Mouse (Mus musculus): ENCODE results near the gene Grid2ip.
A peak's percentile ranks its signal among the peaks of the same experiment; 100 is the strongest.

Gene Grid2ip

DNA sequence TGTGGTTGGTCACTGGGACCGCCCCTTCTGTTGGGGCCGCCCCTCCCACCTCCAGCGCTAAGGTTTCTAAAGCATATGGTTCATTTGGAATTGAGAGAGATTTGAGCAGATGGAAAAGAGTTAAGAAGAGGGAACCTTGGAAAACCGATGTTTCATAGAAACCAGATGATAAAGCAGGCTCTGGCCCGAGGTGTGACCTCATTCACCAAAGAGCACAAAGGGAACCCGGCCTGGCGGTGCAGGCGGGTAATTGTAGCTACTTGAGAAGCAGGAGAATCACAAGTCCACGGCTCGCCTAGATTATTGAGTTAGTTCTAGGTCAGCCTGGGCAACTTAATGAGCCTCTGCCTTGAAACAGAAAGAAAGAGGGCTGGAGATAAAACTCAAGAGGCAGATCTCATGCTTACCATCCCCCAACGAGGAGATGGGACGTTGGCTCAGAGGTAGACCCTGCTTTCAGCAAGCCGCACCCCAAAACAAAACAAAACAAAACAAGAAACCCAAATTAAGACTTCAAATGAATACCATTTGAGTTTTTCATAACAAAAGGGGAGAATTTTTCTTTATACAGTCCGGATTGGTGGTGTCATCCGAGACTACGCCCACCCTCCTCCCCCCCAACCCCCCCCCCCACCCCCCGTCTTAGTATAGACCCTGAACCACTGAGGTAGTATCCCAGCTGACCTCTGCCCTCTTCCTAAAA is at the start of gene Grid2ip:
TSS of gene Grid2ip (plus strand) at position 653 of the 703 bp plus-strand sequence.
- DNase-seq = no peak

- no peak for DNase-seq
Measured at GRCm38 (mm10) chr5:143308825-143309224, 48.3 kb upstream of the Grid2ip start.

- DNase-seq = no peak
Measured at GRCm38 (mm10) chr5:143309916-143310315, 47.2 kb upstream of the Grid2ip start.

DNA sequence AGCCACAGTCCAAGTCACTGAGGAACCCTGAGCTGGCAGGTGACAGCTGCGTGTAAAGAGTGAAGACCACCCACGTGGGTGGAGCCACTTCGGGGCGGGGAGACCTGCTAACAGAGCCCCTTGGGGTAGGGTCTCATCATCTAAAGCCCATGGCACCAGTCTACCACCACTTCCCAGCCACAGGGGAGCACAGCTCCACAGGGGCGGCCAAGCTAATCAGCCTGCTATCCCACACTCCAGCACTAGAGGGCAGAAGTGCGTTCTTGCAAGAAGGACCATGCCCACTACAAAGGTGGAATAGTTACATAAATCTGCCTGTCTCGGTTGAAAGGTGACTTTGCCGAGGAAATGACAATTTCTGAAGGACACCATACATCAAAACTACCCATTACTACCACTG is 45.3 kb upstream of the Grid2ip start:
- peak; percentile 88 for DNase-seq

GRCm38 (mm10) chr5:143314183-143314729 is 42.9 kb upstream of the Grid2ip start:
- DNase-seq = no peak

DNA sequence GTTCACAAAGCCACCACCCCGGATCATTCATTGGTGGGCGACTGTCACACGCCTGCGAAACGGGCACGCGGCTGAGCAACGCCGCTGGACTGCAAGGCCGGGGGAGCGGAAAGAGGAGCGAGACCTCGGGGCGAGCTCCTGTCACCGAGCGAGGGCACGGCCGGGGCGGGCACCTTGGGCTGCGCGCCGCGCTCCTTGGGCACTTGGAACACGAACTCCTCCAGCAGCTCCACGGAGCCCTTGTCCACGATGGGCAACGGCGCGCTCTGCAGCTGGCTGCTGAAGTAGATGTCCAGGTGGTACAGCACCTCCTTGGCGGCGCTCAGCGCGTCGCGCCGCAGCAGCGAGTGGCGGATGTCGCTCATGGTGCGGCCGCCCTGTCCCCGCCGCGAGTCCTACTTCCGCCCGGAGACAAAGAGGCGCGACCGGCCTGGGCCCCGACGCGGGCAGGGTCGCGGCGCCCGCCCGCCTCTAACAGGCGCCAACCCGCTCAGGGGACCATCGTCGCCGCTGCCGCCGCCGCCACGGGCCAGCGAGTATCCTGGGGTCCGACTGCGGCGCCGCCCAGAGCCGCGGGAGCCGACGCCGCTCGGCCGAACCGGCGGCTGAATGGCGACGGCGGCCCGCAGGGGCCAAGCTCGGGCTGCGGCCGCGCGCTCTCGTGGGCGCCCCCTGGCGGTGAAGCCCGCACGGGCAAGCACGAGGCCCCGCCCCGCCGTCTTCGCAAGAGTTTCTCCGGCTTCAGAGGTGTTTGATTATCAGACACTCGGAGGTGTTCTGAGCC is 42.2 kb upstream of the Grid2ip start, which contains the start of gene E130309D02Rik:
TSS of gene E130309D02Rik (minus strand) at position 631 of the 784 bp plus-strand sequence.
- peak; percentile 96 for DNase-seq

DNA sequence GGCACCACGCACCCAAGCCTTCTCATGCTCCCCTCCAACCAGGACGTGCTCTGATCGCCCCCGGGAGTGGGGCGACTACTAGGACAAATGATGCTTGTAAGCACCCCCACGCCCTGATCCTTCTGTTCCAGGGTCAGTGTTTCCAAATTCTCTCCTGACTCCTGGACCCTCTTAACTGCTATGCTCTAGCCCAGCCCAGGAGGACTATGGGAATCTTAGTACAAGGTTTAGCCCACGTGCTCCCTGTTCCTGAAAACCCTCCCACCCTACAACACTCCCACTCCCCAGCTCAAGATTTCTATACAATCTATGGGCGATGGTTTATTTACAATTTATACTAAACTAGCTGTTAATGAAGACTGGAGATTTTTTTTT is 41.6 kb upstream of the Grid2ip start:
- no peak for DNase-seq

GRCm38 (mm10) chr5:143316605-143317287 is 40.4 kb upstream of the Grid2ip start:
- no peak for DNase-seq

DNA sequence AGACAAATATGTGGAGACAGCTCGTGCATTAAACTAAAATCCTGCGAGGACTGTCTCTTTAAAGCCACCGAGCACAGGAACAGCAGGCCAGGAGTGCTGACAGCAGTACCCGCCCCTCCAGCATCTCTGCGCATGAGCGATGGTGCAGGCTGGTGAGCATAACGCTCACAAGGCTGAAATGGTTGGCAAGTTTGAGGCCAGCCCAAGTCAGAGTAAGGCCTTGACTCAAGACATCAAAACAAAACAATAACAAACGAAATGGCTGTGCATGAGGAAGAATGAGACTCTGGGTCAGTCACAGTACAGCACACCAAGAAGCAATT is 39.9 kb upstream of the Grid2ip start:
- DNase-seq = peak; percentile 53

DNA sequence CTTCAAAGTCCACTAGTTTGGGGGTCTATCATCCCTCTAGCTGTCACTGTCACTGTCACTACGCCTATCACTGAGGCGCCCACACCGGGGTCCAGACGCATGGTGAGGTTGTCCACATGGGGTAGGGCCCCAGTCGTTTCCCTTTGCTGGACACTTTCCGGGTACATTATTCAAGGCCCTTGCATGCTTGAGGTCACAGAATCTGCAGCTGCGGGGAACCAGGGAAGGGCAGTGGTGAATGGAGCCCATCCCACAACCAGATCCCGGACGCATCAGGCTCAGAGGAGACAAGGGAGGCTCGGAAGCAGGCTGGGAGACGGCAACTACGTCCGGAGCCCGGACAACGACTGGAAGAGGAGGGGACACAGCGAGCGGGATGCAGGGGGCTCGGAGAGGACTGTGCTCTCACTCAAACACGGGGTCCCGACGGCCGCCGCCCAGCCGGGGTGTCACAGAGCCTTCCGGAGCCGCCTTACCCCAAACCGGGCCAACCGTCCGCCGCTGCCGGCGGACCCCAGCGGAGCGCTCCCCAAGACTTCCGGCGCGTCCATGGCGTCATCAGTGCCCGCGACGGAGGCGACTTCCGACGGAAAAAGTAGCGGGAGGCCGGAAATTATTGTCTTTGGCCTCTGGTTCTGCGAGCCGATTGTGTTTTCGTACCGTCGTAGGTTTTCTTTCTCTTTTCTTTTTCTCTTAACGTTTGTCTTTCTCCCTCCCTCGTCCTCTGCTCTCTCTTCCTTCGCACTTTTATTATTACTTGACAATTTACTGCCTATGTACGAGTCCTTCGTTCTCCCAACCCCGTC is 28.2 kb upstream of the Grid2ip start, which contains the start of gene Zdhhc4:
TSS of gene Zdhhc4 (minus strand) at position 567 of the 806 bp plus-strand sequence.
- peak; percentile 97 for DNase-seq

GRCm38 (mm10) chr5:143333872-143334271 is 23.3 kb upstream of the Grid2ip start:
- peak; percentile 87 for DNase-seq

- DNase-seq = no peak
Measured at GRCm38 (mm10) chr5:143334418-143335088, 22.6 kb upstream of the Grid2ip start.

GRCm38 (mm10) chr5:143335089-143335460 is 22.1 kb upstream of the Grid2ip start:
- DNase-seq = no peak

DNA sequence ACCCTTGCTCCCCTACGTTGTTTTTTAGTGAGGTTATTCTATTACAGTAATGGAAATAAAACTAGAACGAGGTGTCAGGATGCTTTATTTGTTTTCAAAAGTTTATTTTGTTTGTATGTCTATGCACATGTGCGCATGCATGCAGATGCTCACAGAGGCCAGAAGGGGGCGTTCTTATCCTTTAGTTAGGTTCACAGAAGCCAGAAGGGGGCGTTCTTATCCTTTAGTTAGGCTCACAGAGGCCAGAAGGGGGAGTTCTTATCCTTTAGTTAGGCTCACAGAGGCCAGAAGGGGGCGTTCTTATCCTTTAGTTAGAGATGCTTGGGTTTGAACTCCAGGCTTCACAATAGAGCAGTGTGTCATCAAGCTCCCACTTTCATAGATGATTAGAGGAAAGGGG is 20.6 kb upstream of the Grid2ip start:
- DNase-seq = no peak

GRCm38 (mm10) chr5:143339603-143340002 is 17.5 kb upstream of the Grid2ip start:
- no peak for DNase-seq

- DNase-seq = peak; percentile 30
Measured at GRCm38 (mm10) chr5:143346367-143346766, 10.8 kb upstream of the Grid2ip start.

GRCm38 (mm10) chr5:143356017-143356416 is 1.1 kb upstream of the Grid2ip start:
- DNase-seq = no peak

DNA sequence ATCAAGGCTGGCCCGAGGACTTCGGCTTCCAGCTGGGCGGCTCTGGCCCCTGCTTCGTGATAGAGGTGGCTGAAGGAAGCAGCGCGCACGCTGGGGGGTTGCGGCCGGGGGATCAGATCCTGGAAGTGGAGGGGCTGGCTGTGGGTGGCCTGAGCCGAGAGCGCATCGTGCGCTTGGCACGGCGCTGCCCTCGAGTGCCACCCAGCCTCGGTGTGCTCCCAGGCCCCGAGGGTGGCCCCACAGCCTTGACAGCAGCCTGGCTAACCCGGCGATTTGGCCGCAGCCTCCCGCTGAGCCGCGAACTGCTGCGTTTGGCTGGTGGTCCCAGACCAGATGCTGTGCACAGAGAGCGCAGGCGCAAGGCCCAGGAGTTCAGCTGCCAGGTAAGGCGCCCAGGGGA is 426 bp downstream of the Grid2ip start:
- no peak for DNase-seq

GRCm38 (mm10) chr5:143359263-143359662 is 2.1 kb downstream of the Grid2ip start:
- DNase-seq = no peak

DNA sequence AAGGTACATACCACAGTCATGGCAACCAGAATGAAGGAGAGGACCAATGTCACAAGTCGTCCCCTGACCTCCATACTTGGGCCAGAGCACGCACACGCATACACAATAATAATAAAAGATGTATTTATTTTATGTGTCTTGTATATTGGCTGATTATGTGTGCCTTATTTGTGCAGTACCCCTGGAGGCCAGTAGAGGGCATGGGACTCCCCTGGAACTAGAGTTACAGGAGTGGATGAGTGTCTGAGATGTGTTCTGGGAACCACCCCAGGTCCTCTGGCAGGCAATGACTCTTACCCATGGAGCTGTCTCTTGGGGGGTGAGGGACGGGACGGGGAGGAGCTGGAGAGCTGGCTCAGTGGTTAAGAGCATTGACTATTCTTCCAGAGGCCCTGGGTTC is 2.9 kb downstream of the Grid2ip start:
- peak; percentile 29 for DNase-seq

- no peak for DNase-seq
Measured at GRCm38 (mm10) chr5:143361428-143361827, 4.3 kb downstream of the Grid2ip start.

Data from kidney, postnatal 10 days (tissue).